Mouse (Mus musculus) midbrain, embryonic 11.5 days (tissue): ENCODE measurements at regions not wholly inside any gene's neighbourhood (a gene's known extent, or its start where the extent isn't known, plus 50 kb on each side); places are given as distances from the start of the nearest gene placed in this dataset.

Source experiments
- ATAC-seq: fragments of 200-750 bp; cut with Nextera tagmentation; 2 replicates; pipeline ENCODE4 v1.8.0; 2017; ENCODE audit warnings: moderate TSS enrichment, moderate library complexity; ENCODE audit not compliant: low FRiP score
- DNase-seq: peaks from one replicate; pipeline ENCODE4 v3.0.0; 2015; ENCODE audit warnings: low spot score; ENCODE audit errors: missing footprints
- H3K27ac ChIP-seq: fragments of 300-500 bp; sonication (generic); 2 replicates; pipeline ENCODE4 v1.5.1; 2014; ENCODE audit warnings: low read depth, low read length
- H3K27me3 ChIP-seq: fragments of 300-500 bp; sonication (generic); 2 replicates; pipeline ENCODE4 v1.6.1; 2014; ENCODE audit warnings: mild to moderate bottlenecking, low read length, moderate library complexity, mixed read lengths; ENCODE audit not compliant: control insufficient read depth, insufficient read depth
- H3K36me3 ChIP-seq: fragments of 300-500 bp; sonication (generic); 2 replicates; pipeline ENCODE4 v1.6.1; 2014; ENCODE audit warnings: mild to moderate bottlenecking, low read length, moderate library complexity, mixed read lengths; ENCODE audit not compliant: control insufficient read depth, insufficient read depth
- H3K4me1 ChIP-seq: fragments of 300-500 bp; sonication (generic); 2 replicates; pipeline ENCODE4 v1.6.1; 2014; ENCODE audit warnings: low read length; ENCODE audit not compliant: control insufficient read depth, insufficient read depth
- H3K4me2 ChIP-seq: fragments of 300-500 bp; sonication (generic); 2 replicates; pipeline ENCODE4 v1.6.1; 2014; ENCODE audit warnings: mild to moderate bottlenecking, moderate library complexity
- H3K4me3 ChIP-seq: fragments of 300-500 bp; sonication (generic); 2 replicates; pipeline ENCODE4 v1.5.1; 2014; ENCODE audit warnings: low read depth, low read length
- H3K9ac ChIP-seq: fragments of 300-500 bp; sonication (generic); 2 replicates; pipeline ENCODE4 v1.6.1; 2014; ENCODE audit warnings: low read length
- H3K9me3 ChIP-seq: fragments of 300-500 bp; sonication (generic); 2 replicates; pipeline ENCODE4 v1.6.1; 2016; ENCODE audit warnings: low read length; ENCODE audit not compliant: control insufficient read depth
- WGBS: fragments of 180-500 bp; shearing (Covaris S2); extraction: QIAGEN DNeasy Blood & Tissue Kit; methylation state at CpG from one replicate; pipeline ENCODE4 v1.1.7; 2014; 5-methylcytosine and 5-hydroxymethylcytosine counted together

GRCm38 (mm10) chr12:68860332-68860731 is 298.7 kb downstream of the Rps29 start:
- Histone ChIP-seq H3K9me3 (no peaks in the 10 kb centered on the region), H3K4me3 (no peak overlapping the region)

GRCm38 (mm10) chr12:68849616-68850140 is 309.3 kb downstream of the Rps29 start:
- no peaks in the 10 kb centered on the region for H3K9me3 ChIP-seq
- no peak overlapping the region for H3K9ac ChIP-seq
- DNase-seq (no peak), ATAC-seq (no peak)
- H3K4me1 ChIP-seq = no peaks in the 10 kb centered on the region
- H3K27ac ChIP-seq = no peak overlapping the region
- no peaks in the 10 kb centered on the region for H3K27me3 ChIP-seq
- H3K4me2 ChIP-seq = no peak overlapping the region
- no peak overlapping the region for H3K4me3 ChIP-seq
- 77% methylated on average over 9 of the region's 9 CpGs for WGBS
- H3K36me3 ChIP-seq = no peaks in the 10 kb centered on the region

More at GRCm38 (mm10) chr12:68860332-68860731, 298.7 kb downstream of the Rps29 start:
- Histone ChIP-seq H3K27me3 (no peaks in the 10 kb centered on the region), H3K4me1 (no peaks in the 10 kb centered on the region), H3K36me3 (no peaks in the 10 kb centered on the region), H3K9ac (no peak overlapping the region), H3K27ac (no peak overlapping the region), H3K4me2 (no peak overlapping the region)
- no peak for ATAC-seq
- 68% methylated on average over 2 of the region's 2 CpGs for WGBS
- DNase-seq = no peak

- H3K4me1 ChIP-seq = no peaks in the 10 kb centered on the region
- no peaks in the 10 kb centered on the region for H3K27me3 ChIP-seq
- 94% methylated on average over 8 of the region's 8 CpGs for WGBS
- no peak overlapping the region for H3K4me3 ChIP-seq
- H3K9ac ChIP-seq = no peak overlapping the region
- no peaks in the 10 kb centered on the region for H3K9me3 ChIP-seq
- DNase-seq (peak; percentile 66), ATAC-seq (no peak)
- no peaks in the 10 kb centered on the region for H3K36me3 ChIP-seq
- no peak overlapping the region for H3K27ac ChIP-seq
- H3K4me2 ChIP-seq = no peak overlapping the region
Measured at GRCm38 (mm10) chr12:68840815-68841214, 318.2 kb downstream of the Rps29 start.

GRCm38 (mm10) chr12:68840156-68840555 is 318.8 kb downstream of the Rps29 start:
- H3K9ac ChIP-seq = no peak overlapping the region
- H3K4me3 ChIP-seq = no peak overlapping the region
- 91% methylated on average over 2 of the region's 2 CpGs for WGBS
- ATAC-seq (no peak), DNase-seq (peak; percentile 56)
- no peaks in the 10 kb centered on the region for H3K36me3 ChIP-seq
- H3K27me3 ChIP-seq = no peaks in the 10 kb centered on the region
- H3K9me3 ChIP-seq = no peaks in the 10 kb centered on the region
- no peaks in the 10 kb centered on the region for H3K4me1 ChIP-seq
- H3K27ac ChIP-seq = no peak overlapping the region
- no peak overlapping the region for H3K4me2 ChIP-seq

GRCm38 (mm10) chr12:68836023-68836422 is 323.0 kb downstream of the Rps29 start:
- Histone ChIP-seq H3K4me2 (no peak overlapping the region), H3K27me3 (no peaks in the 10 kb centered on the region), H3K27ac (no peak overlapping the region), H3K36me3 (no peaks in the 10 kb centered on the region), H3K9ac (no peak overlapping the region), H3K9me3 (no peaks in the 10 kb centered on the region), H3K4me3 (no peak overlapping the region), H3K4me1 (no peaks in the 10 kb centered on the region)
- no peak for ATAC-seq
- 90% methylated on average over 3 of the region's 3 CpGs for WGBS
- DNase-seq = no peak

GRCm38 (mm10) chr12:68833914-68834313 is 325.1 kb downstream of the Rps29 start:
- H3K4me1 ChIP-seq = no peaks in the 10 kb centered on the region
- DNase-seq (no peak), ATAC-seq (no peak)
- H3K27ac ChIP-seq = no peak overlapping the region
- 88% methylated on average over 4 of the region's 4 CpGs for WGBS
- H3K9ac ChIP-seq = no peak overlapping the region
- H3K4me2 ChIP-seq = no peak overlapping the region
- H3K4me3 ChIP-seq = no peak overlapping the region
- no peaks in the 10 kb centered on the region for H3K27me3 ChIP-seq
- no peaks in the 10 kb centered on the region for H3K9me3 ChIP-seq
- no peaks in the 10 kb centered on the region for H3K36me3 ChIP-seq

- 88% methylated on average over 3 of the region's 3 CpGs for WGBS
- DNase-seq = peak; percentile 56
- no peak for ATAC-seq
- no peak overlapping the region for H3K27ac ChIP-seq
- no peaks in the 10 kb centered on the region for H3K27me3 ChIP-seq
- H3K4me3 ChIP-seq = no peak overlapping the region
- H3K4me1 ChIP-seq = 0 out of 2 replicates have a peak, but pooled peaks cover 2% of the 10 kb centered on the region
- H3K9ac ChIP-seq = no peak overlapping the region
- no peak overlapping the region for H3K4me2 ChIP-seq
- H3K36me3 ChIP-seq = no peaks in the 10 kb centered on the region
- H3K9me3 ChIP-seq = no peaks in the 10 kb centered on the region
Measured at GRCm38 (mm10) chr12:68829404-68829803, 329.6 kb downstream of the Rps29 start.

GRCm38 (mm10) chr12:68827549-68828249 is 331.3 kb downstream of the Rps29 start:
- Histone ChIP-seq H3K27ac (no peak overlapping the region), H3K4me2 (no peak overlapping the region), H3K36me3 (no peaks in the 10 kb centered on the region), H3K4me3 (no peak overlapping the region), H3K27me3 (no peaks in the 10 kb centered on the region), H3K9ac (no peak overlapping the region), H3K4me1 (0 out of 2 replicates have a peak, but pooled peaks cover 2% of the 10 kb centered on the region), H3K9me3 (no peaks in the 10 kb centered on the region)
- DNase-seq (peak; percentile 45), ATAC-seq (no peak)
- 76% methylated on average over 9 of the region's 9 CpGs for WGBS

GRCm38 (mm10) chr12:68794396-68794795 is 364.6 kb downstream of the Rps29 start:
- ATAC-seq (no peak), DNase-seq (no peak)
- Histone ChIP-seq H3K4me3 (no peak overlapping the region), H3K4me1 (no peaks in the 10 kb centered on the region), H3K36me3 (no peaks in the 10 kb centered on the region), H3K27ac (no peak overlapping the region), H3K9ac (no peak overlapping the region), H3K27me3 (no peaks in the 10 kb centered on the region), H3K4me2 (no peak overlapping the region), H3K9me3 (no peaks in the 10 kb centered on the region)
- 86% methylated on average over 5 of the region's 5 CpGs for WGBS
